Mouse (Mus musculus) CH12.LX (cell line): ENCODE results near the gene Aldh4a1. TPM values are rescaled to one million over a fixed set of nuclear protein-coding genes. Genes with fewer than 3 reads are reported as not detected.
A peak's percentile ranks its signal among the peaks of the same experiment; 100 is the strongest.

ENCODE experiments used
- DNase-seq: peaks from one replicate; pipeline ENCODE4 v3.0.0-alpha.2; 2013; ENCODE audit errors: extremely low read depth
- H3K27ac ChIP-seq: 2 replicates; pipeline ENCODE4 v1.5.1; 2012; ENCODE audit warnings: low read depth, mild to moderate bottlenecking, control low read depth, moderate library complexity; ENCODE audit not compliant: insufficient read depth
- H3K27me3 ChIP-seq: replicated peaks from 2 replicates; pipeline ENCODE3; 2012; ENCODE audit warnings: inconsistent platforms
- H3K36me3 ChIP-seq, 2 experiments: replicated peaks in 1 of 2; 2 replicates each; pipeline versions ENCODE3 to v1.6.1; 2012; ENCODE audit warnings: inconsistent platforms in 1 of 2, low read length in 1 of 2, mild to moderate bottlenecking in 1 of 2, mixed read lengths in 1 of 2, moderate library complexity in 1 of 2; ENCODE audit not compliant: control insufficient read depth in 1 of 2, insufficient read depth in 1 of 2
- H3K4me1 ChIP-seq, 2 experiments: 2 replicates each; pipeline ENCODE4 v1.6.1; 2012; ENCODE audit warnings: inconsistent platforms in 1 of 2, moderate library complexity in 1 of 2; ENCODE audit not compliant: insufficient read depth in 2 of 2, control insufficient read depth in 1 of 2
- H3K4me2 ChIP-seq: 2 replicates; pipeline ENCODE4 v1.6.1; 2012; ENCODE audit warnings: low read depth, mild to moderate bottlenecking, control low read depth; ENCODE audit not compliant: poor library complexity, insufficient read depth, severe bottlenecking
- H3K4me3 ChIP-seq, 3 experiments: fragments of 150-350 bp in 1 of 3; sonication (generic) in 1 of 3; replicated peaks in 1 of 3; 2 replicates each; pipeline versions ENCODE3 to v1.5.1; 2011 to 2012; ENCODE audit warnings: low read depth in 2 of 3, low read length in 2 of 3, mild to moderate bottlenecking in 2 of 3, moderate library complexity in 2 of 3, control low read depth in 1 of 3, improper control_type of control experiment in 1 of 3, inconsistent platforms in 1 of 3, mixed read lengths in 1 of 3; ENCODE audit not compliant: poor library complexity in 1 of 3
- H3K79me2 ChIP-seq: replicated peaks from 2 replicates; pipeline ENCODE4 v1.6.1; 2012; ENCODE audit warnings: mild to moderate bottlenecking, moderate library complexity; ENCODE audit not compliant: control insufficient read depth, poor library complexity, insufficient read depth, severe bottlenecking; ENCODE audit errors: extremely low read depth
- H3K9ac ChIP-seq: 2 replicates; pipeline ENCODE4 v1.6.1; 2012; ENCODE audit warnings: low read depth, mild to moderate bottlenecking, control low read depth, moderate library complexity; ENCODE audit not compliant: insufficient read depth
- H3K9me3 ChIP-seq: replicated peaks from 2 replicates; pipeline ENCODE3; 2012; ENCODE audit warnings: low read length, inconsistent platforms, mixed read lengths
- BHLHE40 ChIP-seq: IDR thresholded peaks from 2 replicates; pipeline ENCODE4 v1.6.1; 2011; ENCODE audit warnings: mild to moderate bottlenecking, low read depth, low read length, improper control_type of control experiment
- CTCF ChIP-seq, 2 experiments: IDR thresholded peaks in 1 of 2; conservative IDR thresholded peaks in 1 of 2; 2 replicates each; pipeline ENCODE4 v1.5.1; 2011 to 2012; ENCODE audit warnings: low read depth in 2 of 2, low read length in 2 of 2, improper control_type of control experiment in 1 of 2, inconsistent platforms in 1 of 2, mild to moderate bottlenecking in 1 of 2, moderate library complexity in 1 of 2
- JUN ChIP-seq: IDR thresholded peaks from 2 replicates; pipeline ENCODE4 v1.6.1; 2011; ENCODE audit warnings: low read depth, mild to moderate bottlenecking, low read length, improper control_type of control experiment, moderate library complexity; ENCODE audit not compliant: insufficient read depth
- KAT2A ChIP-seq: IDR thresholded peaks from 2 replicates; pipeline ENCODE4 v1.6.1; 2012; ENCODE audit warnings: low read length, improper control_type of control experiment, inconsistent platforms; ENCODE audit not compliant: insufficient replicate concordance
- MAFK ChIP-seq: IDR thresholded peaks from 2 replicates; pipeline ENCODE4 v1.6.1; 2011; ENCODE audit warnings: low read length, improper control_type of control experiment; ENCODE audit not compliant: insufficient replicate concordance
- MEF2A ChIP-seq: IDR thresholded peaks from 2 replicates; pipeline ENCODE4 v1.6.1; 2014; ENCODE audit warnings: low read depth, mild to moderate bottlenecking, inconsistent platforms, low read length, improper control_type of control experiment, borderline replicate concordance
- MYC ChIP-seq: IDR thresholded peaks from 2 replicates; pipeline ENCODE4 v1.6.1; 2011; ENCODE audit warnings: low read depth, mild to moderate bottlenecking, improper control_type of control experiment, low read length
- NRF1 ChIP-seq: IDR thresholded peaks from 2 replicates; pipeline ENCODE4 v1.6.1; 2014; ENCODE audit warnings: low read depth, mild to moderate bottlenecking, inconsistent platforms, low read length, improper control_type of control experiment, moderate library complexity
- POLR2A ChIP-seq: IDR thresholded peaks from 2 replicates; pipeline ENCODE4 v1.6.1; 2011; ENCODE audit warnings: low read depth, mild to moderate bottlenecking, improper control_type of control experiment, low read length
- POLR2AphosphoS2 ChIP-seq: IDR thresholded peaks from 2 replicates; pipeline ENCODE4 v1.6.1; 2011; ENCODE audit warnings: low read depth, low read length, improper control_type of control experiment
- RAD21 ChIP-seq: IDR thresholded peaks from 2 replicates; pipeline ENCODE4 v1.6.1; 2011; ENCODE audit warnings: low read depth, mild to moderate bottlenecking, low read length, improper control_type of control experiment, moderate library complexity
- RCOR1 ChIP-seq: conservative IDR thresholded peaks from 2 replicates; pipeline ENCODE4 v1.6.1; 2012; ENCODE audit warnings: low read depth, mild to moderate bottlenecking, inconsistent platforms, low read length, improper control_type of control experiment
- SMC3 ChIP-seq: IDR thresholded peaks from 2 replicates; pipeline ENCODE4 v1.6.1; 2011; ENCODE audit warnings: low read depth, low read length, improper control_type of control experiment
- TCF12 ChIP-seq: IDR thresholded peaks from 2 replicates; pipeline ENCODE4 v1.6.1; 2014; ENCODE audit warnings: low read depth, mild to moderate bottlenecking, inconsistent platforms, low read length, improper control_type of control experiment
- USF1 ChIP-seq: IDR thresholded peaks from 2 replicates; pipeline ENCODE4 v1.6.1; 2014; ENCODE audit warnings: low read depth, mild to moderate bottlenecking, inconsistent platforms, low read length, improper control_type of control experiment
- ZC3H11A ChIP-seq: IDR thresholded peaks from 2 replicates; pipeline ENCODE4 v1.6.1; 2012; ENCODE audit warnings: low read depth, mild to moderate bottlenecking, inconsistent platforms, low read length, improper control_type of control experiment
- ZKSCAN1 ChIP-seq: IDR thresholded peaks from 2 replicates; pipeline ENCODE4 v1.6.1; 2012; ENCODE audit warnings: low read depth, inconsistent platforms, low read length, improper control_type of control experiment, borderline replicate concordance
- dilution Hi-C: fragments of 300-500 bp; cut with MboI; formaldehyde crosslinking; loops from 2 replicates; pipeline ENCODE4 v1.14.3; 2020; ENCODE audit warnings: low sequenced_read_pairs; ENCODE audit not compliant: extremely low pct_unique_long_range_greater_than_20kb, extremely low pct_ligation_motif_present
- in situ Hi-C: fragments of 300-500 bp; cut with MboI; formaldehyde crosslinking; loops from 3 replicates; pipeline ENCODE4 v1.14.3; 2019; ENCODE audit warnings: low sequenced_read_pairs, low pct_ligation_motif_present, low pct_unique_long_range_greater_than_20kb, mixed read lengths
- polyA plus RNA-seq: library from polyadenylated mRNA; unstranded; fragments of >175 nt; gene quantifications from 2 replicates; pipeline ENCODE4 v1.2.1, GENCODE M21; 2012; ENCODE audit warnings: low read depth; ENCODE audit not compliant: insufficient read length
- total RNA-seq, 2 experiments: library from RNA; depleted of rRNA; stranded (reverse); fragments of 300-350 nt in 1 of 2; fragments of >200 nt in 1 of 2; gene quantifications; 2 replicates each; pipeline ENCODE4 v1.2.3; 2012 to 2014

Gene Aldh4a1
- total and polyA plus RNA-seq, 3 experiments = 6.5 to 18.0 (median 6.5) TPM

DNA sequence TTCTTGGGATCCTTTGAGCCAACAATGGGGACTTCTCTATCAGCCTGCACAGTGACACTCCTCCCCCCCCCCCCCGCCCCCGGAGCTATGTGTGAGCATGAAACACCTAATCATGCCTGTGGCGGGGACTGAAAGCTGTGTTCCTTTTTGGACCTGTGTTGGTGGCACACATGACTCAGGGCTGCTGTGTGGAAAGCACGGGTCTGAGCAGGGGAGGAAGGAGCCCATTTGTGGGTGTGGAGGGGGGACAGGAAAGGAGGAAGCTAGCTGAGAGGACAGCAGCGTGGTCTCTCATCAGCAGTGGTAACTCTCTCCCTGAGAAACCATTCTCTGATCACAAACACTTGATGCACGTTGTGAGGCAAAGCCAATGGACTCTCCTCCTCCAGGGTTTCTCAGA, 18.1 kb downstream of the Aldh4a1 start:
- Histone ChIP-seq H3K36me3 (peaks cover 26 to 46% of the 10 kb centered on the region in 2 experiments), H3K27me3 (no peaks in the 10 kb centered on the region), H3K4me1 (peaks cover 20 to 27% of the 10 kb centered on the region in 2 experiments), H3K79me2 (no peaks in the 10 kb centered on the region), H3K9me3 (no peaks in the 10 kb centered on the region), H3K9ac (no peak overlapping the region), H3K4me2 (peak overlapping the region; percentile 26), H3K4me3 (no peak overlapping the region), H3K27ac (no peak overlapping the region)
- in situ Hi-C loops = no loop called here
- dilution Hi-C loops = no loop called here
- no peak for TF ChIP-seq RCOR1
- TF ChIP-seq BHLHE40 = peak; percentile 62; the same call in 1 of the 2 replicates
- peak; percentile 45 for DNase-seq

DNA sequence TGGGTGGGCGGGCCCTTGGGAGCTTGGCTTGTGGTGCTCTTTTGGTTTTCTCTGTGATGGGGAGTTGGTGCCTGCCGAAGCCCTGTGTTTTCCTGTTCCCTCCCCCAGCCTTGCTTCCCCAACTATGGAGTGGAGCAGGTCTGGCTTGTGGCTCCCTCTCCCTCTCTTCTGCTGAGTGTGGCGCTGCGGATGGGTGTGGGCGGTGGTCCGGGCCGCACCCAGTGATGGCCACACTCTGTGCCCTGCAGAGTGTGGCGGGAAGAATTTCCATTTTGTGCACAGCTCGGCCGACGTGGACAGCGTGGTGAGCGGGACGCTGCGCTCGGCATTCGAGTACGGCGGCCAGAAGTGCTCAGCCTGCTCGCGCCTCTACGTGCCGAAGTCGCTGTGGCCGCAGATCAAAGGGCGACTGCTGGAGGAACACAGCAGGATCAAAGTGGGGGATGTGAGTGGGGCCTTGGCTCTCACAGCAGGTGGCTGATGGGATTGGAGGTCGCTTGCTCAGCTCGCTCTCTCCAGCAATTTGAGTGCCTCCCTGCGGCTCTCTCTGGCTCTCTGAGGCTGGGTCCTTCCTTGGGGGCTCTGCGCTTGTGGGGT, 19.3 kb downstream of the Aldh4a1 start:
- Histone ChIP-seq H3K9me3 (peaks cover 3% of the 10 kb centered on the region), H3K27ac (no peak overlapping the region), H3K27me3 (no peaks in the 10 kb centered on the region), H3K9ac (no peak overlapping the region), H3K79me2 (no peaks in the 10 kb centered on the region), H3K4me3 (no peak overlapping the region), H3K4me1 (peaks cover 20 to 27% of the 10 kb centered on the region in 2 experiments), H3K36me3 (peaks cover 24 to 45% of the 10 kb centered on the region in 2 experiments), H3K4me2 (no peak overlapping the region)
- in situ Hi-C loops = no loop called here
- no peak for DNase-seq
- dilution Hi-C loops = no loop called here
- TF ChIP-seq JUN = no peak
- TF ChIP-seq MYC = no peak
- no peak for TF ChIP-seq USF1
- TF ChIP-seq ZKSCAN1 = no peak
- no peak for TF ChIP-seq SMC3
- no peak for TF ChIP-seq NRF1
- no peak for TF ChIP-seq KAT2A
- no peak for TF ChIP-seq TCF12

DNA sequence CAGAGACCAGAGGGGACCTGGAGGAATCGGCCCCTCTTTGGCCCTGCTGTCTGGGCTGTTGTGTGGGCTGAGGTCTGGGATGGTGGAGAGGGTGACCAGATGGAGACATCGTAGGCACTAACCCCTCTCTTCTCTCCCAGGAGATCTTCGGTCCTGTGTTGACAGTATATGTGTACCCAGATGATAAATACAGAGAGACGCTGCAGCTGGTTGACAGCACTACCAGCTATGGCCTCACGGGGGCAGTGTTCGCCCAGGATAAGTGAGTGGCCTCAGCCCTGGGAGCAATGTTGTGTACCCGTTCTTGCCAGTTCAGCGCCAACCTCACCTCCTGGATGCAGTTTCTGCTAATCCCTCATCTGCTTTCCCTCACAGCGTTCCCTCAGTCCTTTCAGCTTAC, 21.3 kb downstream of the Aldh4a1 start:
- H3K79me2 ChIP-seq = no peaks in the 10 kb centered on the region
- H3K9me3 ChIP-seq = peaks cover 3% of the 10 kb centered on the region
- H3K4me3 ChIP-seq = no peak overlapping the region
- DNase-seq = peak; percentile 71
- H3K27ac ChIP-seq = no peak overlapping the region
- peaks cover 20 to 27% of the 10 kb centered on the region in 2 experiments for H3K4me1 ChIP-seq
- TF ChIP-seq POLR2AphosphoS2 (no peak), MAFK (no peak), SMC3 (peak; percentile 82), MEF2A (no peak), CTCF (conservative IDR thresholded peaks at IDR 0.05 in 1 of 2, IDR thresholded peaks at IDR 0.05 in 1 of 2; ENCODE audit: low read depth in 2 of 2, low read length in 2 of 2) (peak; percentile 91 to 98), TCF12 (peak; percentile 40; the same call in 1 of the 2 replicates), POLR2A (no peak), ZC3H11A (0 out of 2 replicates have a peak, but pooled peaks have one; percentile 5), RAD21 (peak; percentile 88)
- TF ChIP-seq, all 38 proteins: peak for 5
- dilution Hi-C loops (no loop called here), in situ Hi-C loops (no loop called here)
- Histone ChIP-seq H3K4me2 (no peak overlapping the region), H3K27me3 (no peaks in the 10 kb centered on the region), H3K9ac (no peak overlapping the region), H3K36me3 (peaks cover 25 to 42% of the 10 kb centered on the region in 2 experiments)
